21 mouse cellular contexts compared by ENCODE assay signal in genomic region chr17:45893094-45893493, GRCm38 (mm10).
DNase-seq lines count a peak whose midpoint lies in the region; TF ChIP-seq lines count a peak whose summit lies in the region.
"Had no signal": no experiment of that assay in that cellular context is flagged by ENCODE, and none has a peak within 500 bp of the region (broad histone marks: within the 10 kb centered on the region; RNA-seq: fewer than 3 reads in every experiment).

No protein-coding gene starts in this region.

- TF ChIP-seq CTCF in gastrocnemius, adult 2 months (IDR thresholded peaks at IDR 0.05) = no peak
- no peak for TF ChIP-seq CTCF in brain, embryonic 14.5 days (IDR thresholded peaks at IDR 0.05; ENCODE audit: borderline replicate concordance, extremely low read depth, insufficient read depth, insufficient read length)

- DNase-seq in adrenal gland, postnatal 10 days = peak; percentile 45
- no peak for DNase-seq in adrenal gland, adult 18-20 months (ENCODE audit: low spot score in 2 of 2)
- DNase-seq in gastrocnemius, adult 2 months = peak; percentile 60
- DNase-seq in gastrocnemius, postnatal 36 days = no peak
- DNase-seq in brain, embryonic 14.5 days (ENCODE audit: low read depth) = peak; percentile 16
- DNase-seq in cerebellum, postnatal 36 days = peak; percentile 27 to 37
- DNase-seq in layer of hippocampus, postnatal 10 days (ENCODE audit: low spot score in 2 of 2) = no peak
- DNase-seq in retina, postnatal 1 day = no peak
- DNase-seq: embryo, embryonic 11 days; heart, postnatal 14 days; kidney, postnatal 4 days; thymus, postnatal 14 days had no signal

- no peak overlapping the region for H3K4me3 ChIP-seq in gastrocnemius, adult 2 months
- H3K4me3 ChIP-seq: erythroblast, embryonic 14.5 days; forebrain, embryonic 13.5 days; limb, embryonic 13.5 days; lung, embryonic 15.5 days; midbrain, embryonic 13.5 days; neural tube, embryonic 12.5 days had no signal

- no peak for TF ChIP-seq POLR2A in brain, embryonic 14.5 days (IDR thresholded peaks at IDR 0.05; ENCODE audit: borderline replicate concordance, extremely low read depth, insufficient read depth, insufficient read length, poor library complexity, severe bottlenecking)

- intact Hi-C loops in gastrocnemius, adult 2 months (cut with DNase I) = loop anchor here (5.0 kb wide), 1 partner anchor 41 kb away; no protein-coding TSS in a partner anchor
- intact Hi-C loops in gastrocnemius, postnatal 36 days (cut with DNase I) = no loop called here

- peak overlapping the region; percentile 65 for H3K27ac ChIP-seq in gastrocnemius, adult 2 months
- H3K27ac ChIP-seq: forebrain, embryonic 13.5 days; hindbrain, embryonic 14.5 days; limb, embryonic 13.5 days; liver, embryonic 14.5 days; lung, embryonic 15.5 days; midbrain, embryonic 13.5 days; neural tube, embryonic 12.5 days; stomach, postnatal 0 days had no signal

Comparison
In these comparisons a context has a peak if more than half of its experiments do, and no peak if none do; other contexts are left out.
1. DNase-seq: peak in adrenal gland, postnatal 10 days (single experiment), gastrocnemius, adult 2 months (single experiment), brain, embryonic 14.5 days (single experiment) and cerebellum, postnatal 36 days (2 of 2); none in adrenal gland, adult 18-20 months (0 of 2), gastrocnemius, postnatal 36 days (0 of 2), layer of hippocampus, postnatal 10 days (0 of 2) and retina, postnatal 1 day (single experiment).